Mouse (Mus musculus): Measurements from ENCODE around the gene Sec16b.

DNA sequence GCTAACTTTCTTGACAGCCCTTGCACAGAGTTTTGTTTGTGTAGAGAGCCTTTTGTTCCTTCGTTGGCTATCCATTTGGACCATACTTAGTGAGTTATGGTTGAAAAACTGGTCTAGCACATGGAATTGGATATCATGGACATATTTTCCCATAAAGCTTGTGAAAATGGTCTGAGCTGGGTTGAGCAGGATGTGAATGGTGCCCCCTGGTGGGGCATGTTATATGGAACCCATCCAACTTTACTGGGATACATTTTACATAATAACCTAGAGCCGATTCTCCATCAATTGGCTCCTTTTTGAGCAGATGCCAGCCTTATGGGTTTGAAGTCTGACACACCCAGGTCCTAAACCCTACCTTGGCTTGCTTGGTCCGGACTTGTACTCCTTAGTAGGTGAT lies 41.3 kb upstream of the Sec16b start:
- TF ChIP-seq CTCF (conservative IDR thresholded peaks at IDR 0.05; ENCODE audit: low read length) (peak; percentile 35), POU5F1 (IDR thresholded peaks at IDR 0.05; ENCODE audit: borderline replicate concordance, low read length) (no peak)

Measured in E14TG2a.4 (cell line).